Mouse (Mus musculus): Measurements from ENCODE around the gene Cd86.

DNA sequence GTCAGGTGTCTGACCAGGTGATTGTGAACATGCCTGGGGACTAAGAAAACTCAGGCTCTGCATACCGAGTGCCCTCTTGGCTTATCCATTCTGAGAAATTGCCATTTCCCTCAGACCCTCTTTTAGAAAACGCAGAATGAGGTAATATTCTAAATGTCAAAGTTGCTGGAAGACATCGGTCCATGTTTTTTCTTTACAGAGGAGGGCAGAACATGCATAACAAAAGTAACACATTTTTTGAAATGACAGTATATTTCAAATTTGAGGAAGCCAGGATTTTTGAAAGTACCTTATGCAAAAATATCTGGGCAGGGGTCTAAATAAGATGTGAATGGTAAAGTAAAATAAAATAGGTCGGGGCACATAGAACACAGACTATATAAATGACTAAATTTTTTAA lies 15.4 kb downstream of the Cd86 start:
- no peak for TF ChIP-seq CTCF (IDR thresholded peaks at IDR 0.05; ENCODE audit: low read depth, low read length)
- no peak for TF ChIP-seq TAL1 (conservative IDR thresholded peaks at IDR 0.05; ENCODE audit: low read depth, low read length)
- no peak for TF ChIP-seq GATA2 (IDR thresholded peaks at IDR 0.05; ENCODE audit: borderline replicate concordance, low read depth, low read length)
- TF ChIP-seq GATA1 (IDR thresholded peaks at IDR 0.05; ENCODE audit: borderline replicate concordance, low read length), result no peak
- no peak for TF ChIP-seq POLR2AphosphoS5 (IDR thresholded peaks at IDR 0.05; ENCODE audit: insufficient replicate concordance, low read depth, low read length)
